Mouse (Mus musculus) forebrain, embryonic 10.5 days (tissue): Measurements from ENCODE around the gene Wdr5. TPM values are rescaled to one million over a fixed set of nuclear protein-coding genes. Genes with fewer than 3 reads are reported as not detected.
A peak's percentile ranks its signal among the peaks of the same experiment; 100 is the strongest.

Source experiments
- DNase-seq: peaks from one replicate; pipeline ENCODE4 v3.0.0-alpha.2; 2017; ENCODE audit warnings: low spot score; ENCODE audit errors: extremely low spot score
- H3K27ac ChIP-seq: fragments of 300-500 bp; sonication (generic); 2 replicates; pipeline ENCODE4 v1.5.1; 2016; ENCODE audit warnings: mild to moderate bottlenecking
- H3K27me3 ChIP-seq: fragments of 300-500 bp; sonication (generic); 2 replicates; pipeline ENCODE4 v1.6.1; 2016; ENCODE audit warnings: mild to moderate bottlenecking; ENCODE audit not compliant: poor library complexity, severe bottlenecking
- H3K36me3 ChIP-seq: fragments of 300-500 bp; sonication (generic); replicated peaks from 2 replicates; pipeline ENCODE4 v1.6.1; 2016; ENCODE audit warnings: mild to moderate bottlenecking, moderate library complexity
- H3K4me1 ChIP-seq: fragments of 300-500 bp; sonication (generic); 2 replicates; pipeline ENCODE4 v1.6.1; 2016
- H3K4me3 ChIP-seq: fragments of 300-500 bp; sonication (generic); 2 replicates; pipeline ENCODE4 v1.5.1; 2016; ENCODE audit warnings: mild to moderate bottlenecking, moderate library complexity
- H3K9me3 ChIP-seq: fragments of 300-500 bp; sonication (generic); 2 replicates; pipeline ENCODE4 v1.6.1; 2016; ENCODE audit warnings: mild to moderate bottlenecking, moderate library complexity
- WGBS: fragments of 180-500 bp; shearing (Covaris S2); methylation state at CpG from one replicate; pipeline ENCODE4 v1.1.7; 2016; 5-methylcytosine and 5-hydroxymethylcytosine counted together
- polyA plus RNA-seq: library from polyadenylated mRNA; unstranded; fragments of >200 nt; fragmentation: Nextera tagmentation; extraction: Ambion mirVana; gene quantifications from 2 replicates; pipeline ENCODE4 v1.2.1, GENCODE M21; 2016

Wdr5 gene
- polyA plus RNA-seq = 88.6 and 89.0 TPM in 2 replicates

- DNase-seq = peak; percentile 97
- Histone ChIP-seq H3K4me3 (peak within 1 kb of the TSS; percentile 97), H3K27ac (peak within 1 kb of the TSS; percentile 92), H3K36me3 (peaks cover 22% of the 10 kb centered on the region), H3K27me3 (no peaks in the 10 kb centered on the region), H3K4me1 (peaks cover 32% of the 10 kb centered on the region), H3K9me3 (peaks cover 6% of the 10 kb centered on the region; the same call in 1 of the 2 replicates)
- under 1% methylated on average over 55 of the region's 57 CpGs for WGBS
Observed at GRCm38 (mm10) chr2:27514639-27515328, at the start of gene Wdr5. Wdr5 (plus strand) TSS chr2:27515157.

DNA sequence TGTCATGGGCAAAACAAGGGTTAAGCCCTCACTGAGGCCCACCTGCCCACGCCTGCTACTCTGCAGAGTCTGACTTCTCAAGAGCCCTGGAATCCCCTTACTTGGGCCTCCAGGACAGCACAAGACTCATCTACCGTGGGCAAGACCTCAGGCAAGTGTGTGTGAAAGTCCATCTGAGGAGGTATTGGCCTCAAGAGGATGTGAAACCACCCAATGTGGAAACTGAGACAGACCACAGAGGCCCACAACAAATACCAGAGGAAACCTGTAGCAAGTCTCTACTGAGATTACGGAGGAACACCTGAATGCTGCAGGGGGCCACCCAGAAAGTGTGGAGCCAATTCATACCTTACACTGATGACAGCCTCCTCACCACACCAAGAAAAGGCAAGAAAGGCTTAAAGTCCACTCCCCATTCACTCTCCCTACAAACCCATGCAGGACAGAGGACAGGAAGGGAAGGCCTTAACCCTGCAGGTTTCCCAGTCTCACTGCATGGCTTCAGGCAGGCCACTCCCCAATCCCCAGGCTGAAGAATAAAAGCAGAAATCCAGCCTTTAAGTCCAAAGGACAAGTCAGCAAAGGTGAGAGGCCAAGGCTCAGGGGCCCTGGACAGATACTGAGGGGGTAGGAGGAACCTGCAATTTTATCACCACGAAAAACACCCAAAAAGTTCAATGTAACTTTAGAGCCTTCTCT is 45.5 kb upstream of the Wdr5 start:
- peaks cover 94% of the 10 kb centered on the region for H3K36me3 ChIP-seq
- no peak overlapping the region for H3K27ac ChIP-seq
- H3K9me3 ChIP-seq = no peaks in the 10 kb centered on the region
- WGBS = 88% methylated on average over 4 of the region's 4 CpGs
- H3K27me3 ChIP-seq = no peaks in the 10 kb centered on the region
- H3K4me3 ChIP-seq = no peak overlapping the region; the same call in 1 of the 2 replicates
- peaks cover 62% of the 10 kb centered on the region for H3K4me1 ChIP-seq
- no peak for DNase-seq

- H3K4me3 ChIP-seq = no peak overlapping the region; the same call in 1 of the 2 replicates
- H3K9me3 ChIP-seq = no peaks in the 10 kb centered on the region
- peaks cover 89% of the 10 kb centered on the region for H3K36me3 ChIP-seq
- 84% methylated on average over 3 of the region's 3 CpGs for WGBS
- no peak overlapping the region for H3K27ac ChIP-seq
- no peak for DNase-seq
- H3K27me3 ChIP-seq = no peaks in the 10 kb centered on the region
- peaks cover 63% of the 10 kb centered on the region for H3K4me1 ChIP-seq
Observed at GRCm38 (mm10) chr2:27469991-27470355, 45.0 kb upstream of the Wdr5 start.

GRCm38 (mm10) chr2:27470535-27470934 is 44.4 kb upstream of the Wdr5 start:
- peaks cover 63% of the 10 kb centered on the region for H3K4me1 ChIP-seq
- H3K4me3 ChIP-seq = no peak overlapping the region
- no peak overlapping the region for H3K27ac ChIP-seq
- no peak for DNase-seq
- peaks cover 84% of the 10 kb centered on the region for H3K36me3 ChIP-seq
- WGBS = 89% methylated on average over 2 of the region's 2 CpGs
- no peaks in the 10 kb centered on the region for H3K9me3 ChIP-seq
- no peaks in the 10 kb centered on the region for H3K27me3 ChIP-seq

- peak overlapping the region; percentile 9; the same call in 1 of the 2 replicates for H3K4me3 ChIP-seq
- H3K9me3 ChIP-seq = no peaks in the 10 kb centered on the region
- H3K36me3 ChIP-seq = peaks cover 77% of the 10 kb centered on the region
- DNase-seq = no peak
- peaks cover 66% of the 10 kb centered on the region for H3K4me1 ChIP-seq
- no peak overlapping the region for H3K27ac ChIP-seq
- no peaks in the 10 kb centered on the region for H3K27me3 ChIP-seq
Observed at GRCm38 (mm10) chr2:27471170-27471584, 43.8 kb upstream of the Wdr5 start.

DNA sequence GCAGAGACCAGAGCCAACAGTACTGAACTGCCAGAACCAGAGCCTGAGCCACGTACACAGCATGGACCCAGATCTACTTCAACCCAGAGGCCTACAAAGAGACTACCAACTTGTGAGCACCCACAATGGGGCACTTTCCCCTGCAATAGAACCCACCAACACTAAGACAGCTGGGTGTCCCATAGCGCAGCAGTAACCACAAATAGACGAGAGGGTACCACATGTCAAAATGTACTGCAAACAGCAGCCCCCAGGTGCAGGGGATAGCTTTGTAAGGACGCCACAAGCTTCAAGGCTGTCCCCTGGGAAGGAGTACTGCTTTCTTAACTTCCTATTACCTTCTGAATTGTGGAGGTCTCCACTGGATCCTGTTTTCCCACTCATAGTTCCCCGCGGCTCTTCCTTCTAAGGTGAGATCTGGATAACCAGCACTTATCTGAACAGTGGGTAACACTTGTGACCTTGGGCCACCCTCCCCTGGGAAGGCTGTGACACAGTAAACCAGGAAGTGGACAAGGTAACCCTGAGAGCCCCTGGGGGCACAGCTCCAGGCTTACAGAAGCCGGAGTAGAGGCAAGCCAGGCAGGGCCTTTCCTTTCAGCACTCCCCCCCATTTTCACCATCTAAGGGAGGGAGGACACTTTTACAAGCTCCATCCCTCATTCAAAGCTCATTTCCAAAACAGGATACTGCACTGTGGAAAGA is 41.7 kb upstream of the Wdr5 start:
- 81% methylated on average over 7 of the region's 7 CpGs for WGBS
- Histone ChIP-seq H3K36me3 (peaks cover 57% of the 10 kb centered on the region), H3K27ac (0 out of 2 replicates have a peak overlapping the region, but pooled peaks have one; percentile 98), H3K9me3 (no peaks in the 10 kb centered on the region), H3K4me1 (peaks cover 71% of the 10 kb centered on the region), H3K27me3 (no peaks in the 10 kb centered on the region; the same call in 1 of the 2 replicates), H3K4me3 (peak overlapping the region; percentile 99)
- DNase-seq = no peak

DNA sequence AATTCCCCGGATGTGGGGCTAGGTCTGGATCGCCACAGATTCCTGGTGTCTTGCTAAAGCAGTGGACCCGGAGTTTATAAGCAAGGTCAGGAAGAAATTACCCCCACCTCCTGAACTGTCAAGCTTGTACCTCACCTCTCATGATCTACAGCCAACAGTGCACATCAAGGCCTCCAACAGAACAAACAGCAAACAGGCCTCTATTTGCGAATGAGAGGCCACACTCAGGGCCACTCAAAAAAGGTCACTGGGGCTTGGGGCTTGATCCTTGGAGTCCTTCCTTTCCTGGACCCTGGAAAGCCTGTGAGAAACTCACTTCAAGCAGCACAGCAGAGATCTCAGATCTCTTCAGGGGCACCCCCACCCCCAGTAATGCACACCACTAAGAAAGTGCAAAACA is 41.0 kb upstream of the Wdr5 start:
- Histone ChIP-seq H3K27ac (peak overlapping the region; percentile 98), H3K9me3 (no peaks in the 10 kb centered on the region), H3K27me3 (no peaks in the 10 kb centered on the region; the same call in 1 of the 2 replicates), H3K4me3 (peak overlapping the region; percentile 99), H3K4me1 (peaks cover 68% of the 10 kb centered on the region), H3K36me3 (peaks cover 50% of the 10 kb centered on the region)
- DNase-seq = no peak
- WGBS = 44% methylated on average over 4 of the region's 4 CpGs

DNA sequence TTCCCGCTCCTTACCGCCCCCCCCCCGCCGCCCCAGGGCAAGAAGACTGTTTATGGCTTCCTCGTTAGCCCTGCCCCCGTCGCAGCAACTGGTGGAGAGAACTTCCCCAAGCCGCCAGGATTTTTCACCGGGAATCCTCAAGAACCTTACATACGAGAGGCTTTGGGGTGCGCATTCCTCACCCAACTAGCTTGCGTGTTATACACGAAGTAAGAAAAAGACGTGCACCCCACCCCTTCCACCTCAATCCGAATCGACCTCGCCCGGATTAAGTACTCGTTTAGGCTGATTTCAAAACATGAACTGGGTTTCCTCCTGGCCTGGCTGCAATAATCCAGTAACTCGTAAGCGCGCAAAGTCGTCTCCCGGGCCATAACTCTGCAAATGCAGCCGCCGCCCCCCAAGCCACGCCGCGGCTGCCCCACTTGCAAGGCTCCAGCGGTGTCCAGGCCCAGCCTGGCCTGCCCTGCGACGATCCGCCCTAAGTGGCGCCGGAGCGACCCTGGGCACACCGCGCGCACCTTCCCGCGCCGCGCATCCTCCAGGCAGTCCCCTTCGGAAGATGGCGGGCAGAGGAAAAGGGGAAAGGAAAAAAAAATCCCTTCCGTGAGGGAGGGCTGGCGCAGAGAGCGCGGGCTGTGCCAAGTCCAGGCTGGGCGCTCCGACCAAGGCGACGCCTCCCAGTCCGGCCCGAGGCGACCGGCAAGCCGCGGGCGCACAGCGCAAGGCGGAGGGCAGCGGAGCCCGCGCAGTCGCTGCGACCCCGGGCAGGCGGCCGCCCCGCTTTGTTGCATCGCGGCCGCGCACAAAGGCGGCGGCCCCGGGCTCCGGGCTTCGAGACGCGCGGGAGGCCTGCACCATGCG is 40.1 kb upstream of the Wdr5 start:
- Histone ChIP-seq H3K27ac (peak overlapping the region; percentile 98), H3K27me3 (no peaks in the 10 kb centered on the region; the same call in 1 of the 2 replicates), H3K4me1 (peaks cover 59% of the 10 kb centered on the region), H3K9me3 (no peaks in the 10 kb centered on the region), H3K36me3 (peaks cover 41% of the 10 kb centered on the region), H3K4me3 (peak overlapping the region; percentile 99)
- peak; percentile 52 for DNase-seq
- WGBS = under 1% methylated on average over 84 of the region's 84 CpGs

GRCm38 (mm10) chr2:27475495-27476302 is 39.3 kb upstream of the Wdr5 start:
- Histone ChIP-seq H3K27me3 (no peaks in the 10 kb centered on the region; the same call in 1 of the 2 replicates), H3K4me3 (peak overlapping the region; percentile 99), H3K9me3 (no peaks in the 10 kb centered on the region), H3K4me1 (peaks cover 51% of the 10 kb centered on the region), H3K36me3 (peaks cover 32% of the 10 kb centered on the region), H3K27ac (peak overlapping the region; percentile 98)
- under 1% methylated on average over 92 of the region's 96 CpGs for WGBS
- DNase-seq = peak; percentile 86

DNA sequence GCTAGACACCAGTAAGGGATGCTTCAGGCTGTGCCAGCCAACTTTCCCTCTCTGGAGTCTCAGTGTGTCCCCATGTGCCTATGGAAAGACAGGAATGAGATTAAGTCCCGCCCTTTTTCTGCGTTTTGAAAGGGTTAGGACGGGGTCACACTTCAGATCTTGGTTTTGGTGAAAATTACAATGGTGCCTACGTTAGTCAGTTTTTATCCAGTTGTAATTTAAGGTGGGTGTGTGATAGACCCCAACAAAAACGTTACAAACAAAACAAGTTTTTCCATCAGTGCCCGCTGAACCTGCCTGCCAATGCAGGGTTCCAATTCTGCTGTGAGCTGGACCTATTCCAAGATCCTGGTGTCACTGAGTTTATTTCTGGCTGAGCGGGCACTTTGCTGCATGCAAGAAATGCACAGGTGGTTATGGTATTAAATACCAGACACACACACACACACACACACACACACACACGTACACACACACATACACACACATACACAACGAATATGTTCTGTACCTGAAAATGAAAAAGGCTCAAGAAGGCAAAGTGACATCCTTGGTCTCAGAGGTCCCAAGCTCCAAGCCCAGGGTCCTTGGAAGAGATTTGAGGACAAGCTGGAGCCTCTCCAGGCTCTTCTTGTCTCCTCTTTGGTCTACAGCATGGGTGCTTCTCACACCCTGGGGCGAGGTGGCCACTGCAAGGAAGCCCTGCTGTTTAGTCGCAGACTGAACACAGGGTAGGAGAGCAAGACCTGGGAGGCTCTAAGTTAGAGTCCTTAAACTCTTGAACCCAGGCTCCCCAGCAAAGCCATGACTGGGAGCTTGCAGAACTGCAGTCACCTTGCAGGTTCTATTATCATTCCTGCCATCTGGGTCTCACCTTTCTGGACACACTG is 38.4 kb upstream of the Wdr5 start:
- no peak for DNase-seq
- no peaks in the 10 kb centered on the region for H3K9me3 ChIP-seq
- H3K27ac ChIP-seq = peak overlapping the region; percentile 98
- peak overlapping the region; percentile 99 for H3K4me3 ChIP-seq
- H3K27me3 ChIP-seq = no peaks in the 10 kb centered on the region; the same call in 1 of the 2 replicates
- H3K4me1 ChIP-seq = peaks cover 42% of the 10 kb centered on the region
- 34% methylated on average over 11 of the region's 11 CpGs for WGBS
- H3K36me3 ChIP-seq = peaks cover 24% of the 10 kb centered on the region

DNA sequence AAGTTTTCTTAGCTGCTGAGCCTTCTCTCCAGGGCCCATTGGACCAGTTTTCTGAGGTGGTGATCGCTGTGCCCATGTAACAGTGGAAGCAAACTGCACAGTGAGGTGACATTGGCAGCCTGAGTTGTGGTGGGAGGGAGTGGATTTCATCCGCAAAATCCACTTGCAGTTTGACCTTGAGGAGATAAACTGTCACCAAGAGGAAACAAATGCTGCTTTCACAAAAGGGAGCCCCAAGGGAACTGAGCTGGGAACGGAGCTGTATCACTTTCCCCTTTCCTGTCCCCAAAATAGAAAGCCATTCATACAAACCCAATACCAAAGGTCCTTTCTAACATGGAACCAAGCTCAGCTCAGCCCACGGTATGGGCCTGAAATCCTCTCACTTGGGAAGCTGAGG is 35.1 kb upstream of the Wdr5 start:
- H3K4me1 ChIP-seq = peaks cover 12% of the 10 kb centered on the region
- H3K27ac ChIP-seq = no peak overlapping the region
- 80% methylated on average over 4 of the region's 4 CpGs for WGBS
- no peaks in the 10 kb centered on the region for H3K9me3 ChIP-seq
- H3K4me3 ChIP-seq = no peak overlapping the region
- DNase-seq = no peak
- no peaks in the 10 kb centered on the region; the same call in 1 of the 2 replicates for H3K27me3 ChIP-seq
- H3K36me3 ChIP-seq = no peaks in the 10 kb centered on the region
